Mouse (Mus musculus) neural tube, embryonic 14.5 days (tissue): ENCODE data around the gene 4930402H24Rik. TPM values are rescaled to one million over a fixed set of nuclear protein-coding genes. Genes with fewer than 3 reads are reported as not detected.

ENCODE experiments used
- ATAC-seq: fragments of 200-750 bp; cut with Nextera tagmentation; 2 replicates; pipeline ENCODE4 v1.8.0; 2017; ENCODE audit warnings: low read depth, mild to moderate bottlenecking, moderate TSS enrichment, moderate library complexity
- H3K27ac ChIP-seq: fragments of 300-500 bp; sonication (generic); 2 replicates; pipeline ENCODE4 v1.5.1; 2014; ENCODE audit warnings: low read depth, mild to moderate bottlenecking, control low read depth, low read length, moderate library complexity, mixed read lengths
- H3K27me3 ChIP-seq: fragments of 300-500 bp; sonication (generic); 2 replicates; pipeline ENCODE4 v1.6.1; 2014; ENCODE audit warnings: low read length; ENCODE audit not compliant: control insufficient read depth, insufficient read depth
- H3K36me3 ChIP-seq: fragments of 300-500 bp; sonication (generic); 2 replicates; pipeline ENCODE4 v1.6.1; 2014; ENCODE audit warnings: low read length, mixed read lengths; ENCODE audit not compliant: control insufficient read depth, insufficient read depth
- H3K4me1 ChIP-seq: fragments of 300-500 bp; sonication (generic); 2 replicates; pipeline ENCODE4 v1.6.1; 2014; ENCODE audit warnings: low read length; ENCODE audit not compliant: control insufficient read depth, insufficient read depth
- H3K4me2 ChIP-seq: fragments of 300-500 bp; sonication (generic); 2 replicates; pipeline ENCODE4 v1.6.1; 2014; ENCODE audit warnings: mild to moderate bottlenecking, low read depth, low read length, control low read depth
- H3K4me3 ChIP-seq: fragments of 300-500 bp; sonication (generic); 2 replicates; pipeline ENCODE4 v1.5.1; 2014; ENCODE audit warnings: low read depth, low read length, control low read depth, mixed read lengths
- H3K9ac ChIP-seq: fragments of 300-500 bp; sonication (generic); replicated peaks from 2 replicates; pipeline ENCODE4 v1.6.1; 2014; ENCODE audit warnings: low read depth, mild to moderate bottlenecking, control low read depth, low read length, mixed read lengths
- H3K9me3 ChIP-seq: fragments of 300-500 bp; sonication (generic); 2 replicates; pipeline ENCODE4 v1.6.1; 2016; ENCODE audit warnings: low read length; ENCODE audit not compliant: control insufficient read depth
- WGBS: fragments of 180-500 bp; shearing (Covaris S2); extraction: QIAGEN DNeasy Blood & Tissue Kit; methylation state at CpG from one replicate; pipeline ENCODE4 v1.1.7; 2014; 5-methylcytosine and 5-hydroxymethylcytosine counted together
- polyA plus RNA-seq: library from polyadenylated mRNA; unstranded; fragments of >200 nt; fragmentation: Nextera tagmentation; extraction: Ambion mirVana; gene quantifications from 2 replicates; pipeline ENCODE4 v1.2.1, GENCODE M21; 2014

4930402H24Rik gene
- polyA plus RNA-seq, 1 experiment from 2014 or later: 109 TPM

DNA sequence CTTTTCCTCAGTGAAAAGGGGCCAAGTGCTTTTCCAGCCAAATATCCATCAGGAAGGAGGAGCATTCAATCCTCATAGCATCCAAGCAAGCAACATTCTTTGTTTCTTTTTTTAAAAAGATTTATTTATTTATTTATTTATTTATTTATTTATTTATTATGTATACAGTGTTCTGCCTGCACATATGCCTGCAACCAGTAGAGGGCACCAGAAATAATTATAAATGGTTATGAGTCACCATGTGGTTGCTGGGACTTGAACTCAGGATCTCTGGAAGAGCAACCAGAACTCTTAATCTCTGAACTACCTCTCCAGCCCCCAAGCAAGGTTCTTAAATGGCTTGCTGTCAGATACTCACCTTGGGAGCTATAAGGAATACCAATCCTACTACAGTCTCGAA is 93.7 kb downstream of the 4930402H24Rik start:
- Histone ChIP-seq H3K27me3 (no peaks in the 10 kb centered on the region), H3K27ac (no peak overlapping the region), H3K36me3 (peaks cover 80% of the 10 kb centered on the region), H3K9ac (no peak overlapping the region), H3K4me1 (no peaks in the 10 kb centered on the region), H3K4me3 (no peak overlapping the region), H3K4me2 (no peak overlapping the region), H3K9me3 (no peaks in the 10 kb centered on the region)
- ATAC-seq: no peak
- 100% methylated on average over 1 of the region's 1 CpGs for WGBS

DNA sequence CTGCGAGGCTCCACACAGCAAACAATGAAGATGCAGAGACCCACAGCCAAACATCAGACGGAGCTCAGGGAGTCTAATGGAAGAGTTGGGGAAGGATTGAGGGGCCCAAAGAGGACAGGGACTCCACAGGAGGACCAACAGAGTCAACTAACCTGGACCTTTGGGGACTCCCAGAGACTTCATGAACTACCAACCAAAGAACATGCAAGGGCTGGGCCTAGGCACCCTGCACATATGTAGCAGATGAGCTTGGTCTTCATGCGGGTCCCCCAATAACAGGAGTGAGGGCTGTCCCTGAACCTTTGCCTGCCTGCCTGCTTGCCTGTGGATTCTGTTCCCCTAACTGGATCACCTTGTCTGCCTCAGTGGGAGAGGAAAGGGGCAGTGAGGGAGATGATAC is 101.1 kb downstream of the 4930402H24Rik start:
- no peak overlapping the region for H3K9ac ChIP-seq
- no peaks in the 10 kb centered on the region for H3K27me3 ChIP-seq
- H3K4me1 ChIP-seq: no peaks in the 10 kb centered on the region
- no peak overlapping the region for H3K4me3 ChIP-seq
- H3K36me3 ChIP-seq: peaks cover 59% of the 10 kb centered on the region
- 95% methylated on average over 3 of the region's 3 CpGs for WGBS
- no peak overlapping the region for H3K27ac ChIP-seq
- ATAC-seq: no peak
- no peak overlapping the region for H3K4me2 ChIP-seq
- no peaks in the 10 kb centered on the region for H3K9me3 ChIP-seq

DNA sequence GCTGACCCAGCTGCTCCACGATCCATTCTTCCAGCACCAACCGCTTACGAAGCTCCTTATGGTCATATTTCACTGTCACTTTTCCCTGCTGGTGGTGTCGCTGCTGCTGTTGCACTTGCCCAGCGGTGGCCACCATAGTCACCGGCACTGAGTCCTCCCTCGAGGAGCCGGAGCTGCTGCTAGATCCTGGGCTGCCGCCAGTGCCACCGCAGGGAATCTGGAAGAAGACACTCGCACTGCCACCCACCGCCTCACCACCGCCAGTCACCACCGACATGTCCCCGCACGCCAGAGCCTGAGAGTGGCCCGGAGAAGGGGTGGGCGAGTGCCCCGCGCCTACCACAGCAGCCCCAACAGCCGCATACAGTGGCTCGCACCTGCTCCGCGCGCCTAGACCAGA is 102.5 kb downstream of the 4930402H24Rik start:
- WGBS: 61% methylated on average over 25 of the region's 25 CpGs
- H3K9me3 ChIP-seq: no peaks in the 10 kb centered on the region
- H3K36me3 ChIP-seq: peaks cover 46% of the 10 kb centered on the region
- no peak overlapping the region for H3K9ac ChIP-seq
- H3K27me3 ChIP-seq: no peaks in the 10 kb centered on the region
- H3K4me2 ChIP-seq: no peak overlapping the region
- no peak overlapping the region for H3K27ac ChIP-seq
- no peaks in the 10 kb centered on the region for H3K4me1 ChIP-seq
- ATAC-seq: no peak
- H3K4me3 ChIP-seq: no peak overlapping the region

DNA sequence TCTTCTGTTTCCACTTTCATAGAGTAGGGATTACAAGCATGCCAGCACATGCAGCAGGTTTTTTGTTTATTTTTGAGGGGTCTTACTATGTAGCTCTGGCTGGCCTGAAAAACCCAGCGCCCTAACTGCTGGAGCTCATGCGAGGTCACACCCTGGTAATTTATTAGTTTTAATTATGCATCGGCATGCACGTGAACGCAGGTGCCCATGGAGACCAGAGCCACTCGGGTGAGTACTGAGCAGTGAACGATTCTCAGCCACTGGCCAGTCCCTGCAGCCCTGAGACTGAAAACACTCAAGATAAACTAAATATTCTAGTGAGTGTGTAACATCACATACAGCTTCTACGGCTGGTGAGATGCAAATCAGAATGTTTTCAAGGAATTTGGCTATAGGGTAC is 110.5 kb downstream of the 4930402H24Rik start:
- H3K4me3 ChIP-seq: no peak overlapping the region
- no peak for ATAC-seq
- no peaks in the 10 kb centered on the region for H3K4me1 ChIP-seq
- H3K4me2 ChIP-seq: no peak overlapping the region
- WGBS: 63% methylated on average over 8 of the region's 8 CpGs
- H3K9me3 ChIP-seq: no peaks in the 10 kb centered on the region
- H3K27ac ChIP-seq: no peak overlapping the region
- H3K9ac ChIP-seq: no peak overlapping the region
- no peaks in the 10 kb centered on the region for H3K27me3 ChIP-seq
- H3K36me3 ChIP-seq: peaks cover 33% of the 10 kb centered on the region

DNA sequence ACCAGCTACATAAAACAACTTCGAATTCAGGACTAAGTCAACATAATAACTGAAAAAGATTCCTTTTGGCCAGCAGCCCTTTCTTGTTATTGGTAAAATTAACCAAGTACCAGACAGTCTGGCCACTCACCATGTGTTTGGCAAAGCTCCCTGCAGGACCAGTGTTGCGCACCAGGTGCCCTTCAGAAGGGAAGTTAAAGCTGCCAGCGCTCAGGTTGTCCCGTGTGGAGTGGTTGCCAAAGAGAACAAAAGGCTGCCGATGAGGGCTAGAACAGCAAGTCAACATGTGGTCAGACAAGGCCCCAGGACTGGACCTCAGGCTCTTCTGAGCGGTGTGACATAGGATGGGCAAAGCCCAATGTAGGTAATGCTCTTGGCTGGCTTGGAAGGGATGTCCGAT is 114.5 kb downstream of the 4930402H24Rik start:
- no peaks in the 10 kb centered on the region for H3K4me1 ChIP-seq
- peaks cover 45% of the 10 kb centered on the region for H3K36me3 ChIP-seq

DNA sequence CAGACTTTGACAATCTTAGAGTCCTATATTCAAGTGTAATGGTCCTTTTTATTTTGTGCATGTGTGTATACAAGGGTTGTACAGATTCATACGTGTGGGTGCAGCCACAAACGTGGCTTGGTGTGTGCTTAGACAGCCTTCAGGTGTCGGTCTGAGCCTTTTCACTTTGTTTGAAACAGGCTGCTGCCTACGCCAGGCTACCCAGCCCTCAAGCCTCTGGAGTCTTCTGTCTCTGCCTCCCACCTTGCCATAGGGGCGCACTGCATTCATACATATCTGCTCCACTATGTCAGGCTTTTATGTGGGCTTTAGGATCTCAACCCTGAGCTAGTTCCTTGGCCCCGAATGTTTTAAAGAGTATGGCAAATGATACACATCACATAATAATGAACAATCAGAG is 116.6 kb downstream of the 4930402H24Rik start:
- WGBS: 94% methylated on average over 6 of the region's 6 CpGs
- Histone ChIP-seq H3K9me3 (no peaks in the 10 kb centered on the region), H3K4me2 (no peak overlapping the region), H3K4me1 (no peaks in the 10 kb centered on the region), H3K27me3 (no peaks in the 10 kb centered on the region), H3K36me3 (peaks cover 49% of the 10 kb centered on the region), H3K4me3 (no peak overlapping the region), H3K27ac (no peak overlapping the region), H3K9ac (no peak overlapping the region)
- ATAC-seq: no peak

More for the DNA sequence above, 114.5 kb downstream of the 4930402H24Rik start:
- H3K4me3 ChIP-seq: no peak overlapping the region
- no peak overlapping the region for H3K9ac ChIP-seq
- no peaks in the 10 kb centered on the region for H3K27me3 ChIP-seq
- no peak overlapping the region for H3K4me2 ChIP-seq
- ATAC-seq: no peak
- no peak overlapping the region for H3K27ac ChIP-seq
- H3K9me3 ChIP-seq: no peaks in the 10 kb centered on the region
- WGBS: 93% methylated on average over 7 of the region's 7 CpGs

DNA sequence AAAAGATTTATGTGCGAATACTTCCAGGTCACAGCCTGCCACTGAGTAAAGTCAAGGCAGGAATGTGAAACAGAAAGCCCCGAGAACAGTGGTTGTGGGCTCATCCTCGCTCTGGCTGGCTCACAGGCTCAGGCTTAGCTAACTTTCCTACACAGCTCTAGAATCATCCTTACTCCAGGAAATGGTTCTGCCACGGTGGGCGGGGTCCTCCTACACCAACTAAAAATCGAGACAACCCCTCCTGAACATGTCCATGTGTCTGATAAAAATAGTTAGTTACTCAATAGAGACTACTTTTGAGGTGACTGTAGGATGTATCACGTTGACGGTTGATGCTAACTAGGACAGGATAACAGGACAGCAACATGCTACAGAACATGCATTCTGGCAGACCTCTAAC is 117.2 kb downstream of the 4930402H24Rik start:
- no peak overlapping the region for H3K27ac ChIP-seq
- no peaks in the 10 kb centered on the region for H3K4me1 ChIP-seq
- WGBS: 82% methylated on average over 8 of the region's 8 CpGs
- H3K9ac ChIP-seq: no peak overlapping the region
- no peak for ATAC-seq
- no peaks in the 10 kb centered on the region for H3K9me3 ChIP-seq
- H3K27me3 ChIP-seq: no peaks in the 10 kb centered on the region
- H3K4me3 ChIP-seq: no peak overlapping the region
- H3K4me2 ChIP-seq: no peak overlapping the region
- peaks cover 53% of the 10 kb centered on the region for H3K36me3 ChIP-seq

DNA sequence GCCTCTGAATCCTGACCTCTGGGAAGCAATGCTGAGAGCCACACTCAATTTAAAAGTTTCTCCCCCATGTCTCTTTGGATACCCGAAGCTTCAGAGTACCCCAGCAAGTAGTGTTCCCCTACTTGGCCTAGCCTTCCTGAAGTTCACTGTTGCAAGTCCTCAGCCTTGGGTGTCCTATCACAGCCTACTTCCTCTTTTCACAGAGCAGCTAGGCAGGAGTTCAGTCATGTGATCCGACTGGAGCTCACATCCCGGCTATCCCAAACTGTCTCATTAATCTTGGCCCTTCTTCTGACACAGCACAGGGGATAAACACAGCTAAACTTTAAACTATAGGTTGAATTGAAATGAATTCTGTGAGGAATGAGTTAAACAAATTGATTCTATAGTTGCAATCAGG is 121.3 kb downstream of the 4930402H24Rik start:
- no peak for ATAC-seq
- Histone ChIP-seq H3K27me3 (no peaks in the 10 kb centered on the region), H3K4me1 (no peaks in the 10 kb centered on the region), H3K9me3 (no peaks in the 10 kb centered on the region), H3K4me2 (no peak overlapping the region), H3K9ac (no peak overlapping the region), H3K36me3 (peaks cover 60% of the 10 kb centered on the region), H3K27ac (no peak overlapping the region), H3K4me3 (no peak overlapping the region)
- 82% methylated on average over 3 of the region's 3 CpGs for WGBS

DNA sequence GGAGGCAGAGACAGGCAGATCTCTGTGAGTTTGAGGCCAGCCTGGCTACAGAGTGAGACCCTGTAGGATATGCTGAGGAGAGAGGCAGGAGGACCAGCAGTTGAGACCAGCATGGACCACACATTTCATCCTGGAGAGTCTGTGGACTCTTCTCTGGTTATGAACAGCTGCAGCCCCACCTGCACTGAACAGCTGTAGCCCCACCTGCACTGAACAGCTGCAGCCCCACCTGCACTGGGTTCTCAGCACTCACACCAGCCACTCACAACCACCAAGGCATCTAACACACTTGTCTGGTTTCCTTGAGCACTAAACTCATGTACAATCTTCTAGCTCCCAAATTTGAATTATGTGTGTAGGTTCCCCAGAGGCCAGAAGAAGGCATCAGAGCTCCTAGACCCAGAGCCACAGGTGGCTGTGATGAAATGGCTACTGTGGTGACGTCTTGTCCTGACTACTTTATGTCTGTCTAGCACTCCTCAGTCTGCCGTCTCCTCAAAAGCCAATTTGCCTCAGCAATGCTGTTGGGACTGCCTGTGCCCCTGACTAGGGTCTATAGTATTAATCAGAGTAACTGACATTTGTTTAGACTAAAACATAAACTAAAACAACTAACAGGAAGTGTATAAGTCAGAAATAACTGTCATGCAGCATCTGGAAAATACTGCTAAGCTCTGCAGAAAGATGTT is 125.4 kb downstream of the 4930402H24Rik start:
- Histone ChIP-seq H3K27ac (no peak overlapping the region), H3K36me3 (peaks cover 68% of the 10 kb centered on the region), H3K9ac (no peak overlapping the region), H3K4me2 (no peak overlapping the region), H3K4me1 (no peaks in the 10 kb centered on the region), H3K4me3 (no peak overlapping the region), H3K27me3 (no peaks in the 10 kb centered on the region), H3K9me3 (no peaks in the 10 kb centered on the region)
- WGBS: 48% methylated on average over 2 of the region's 2 CpGs
- ATAC-seq: no peak
